Mouse (Mus musculus): ENCODE results near the gene Tmem39a.

GRCm38 (mm10) chr16:38571481-38571880 is 13.0 kb downstream of the Tmem39a start:
- TF ChIP-seq POLR2A (IDR thresholded peaks at IDR 0.05; ENCODE audit: low read depth, low read length) (no peak), CTCF (IDR thresholded peaks at IDR 0.05; ENCODE audit: borderline replicate concordance, insufficient read depth, low read length) (no peak)
